Mouse (Mus musculus) spleen, embryonic (tissue): ENCODE measurements around the gene Csmd2.

Experiments used
- CTCF ChIA-PET: fragments of 350-600 bp; sonication (Branson Sonifier 250); formaldehyde crosslinking; loops from one replicate; lab custom pipeline; 2022; lab: Charles Lee

The Csmd2 gene

GRCm38 (mm10) chr4:128141161-128142101, 153.8 kb downstream of the Csmd2 start:
- CTCF ChIA-PET = no interaction called here

- CTCF ChIA-PET = no interaction called here
Measured at GRCm38 (mm10) chr4:128142279-128142678, 154.6 kb downstream of the Csmd2 start.

GRCm38 (mm10) chr4:128143147-128143546, 155.5 kb downstream of the Csmd2 start:
- CTCF ChIA-PET = no interaction called here

GRCm38 (mm10) chr4:128149524-128149923, 161.9 kb downstream of the Csmd2 start:
- CTCF ChIA-PET = no interaction called here

- CTCF ChIA-PET = no interaction called here
Measured at GRCm38 (mm10) chr4:128152066-128152465, 164.4 kb downstream of the Csmd2 start.

DNA sequence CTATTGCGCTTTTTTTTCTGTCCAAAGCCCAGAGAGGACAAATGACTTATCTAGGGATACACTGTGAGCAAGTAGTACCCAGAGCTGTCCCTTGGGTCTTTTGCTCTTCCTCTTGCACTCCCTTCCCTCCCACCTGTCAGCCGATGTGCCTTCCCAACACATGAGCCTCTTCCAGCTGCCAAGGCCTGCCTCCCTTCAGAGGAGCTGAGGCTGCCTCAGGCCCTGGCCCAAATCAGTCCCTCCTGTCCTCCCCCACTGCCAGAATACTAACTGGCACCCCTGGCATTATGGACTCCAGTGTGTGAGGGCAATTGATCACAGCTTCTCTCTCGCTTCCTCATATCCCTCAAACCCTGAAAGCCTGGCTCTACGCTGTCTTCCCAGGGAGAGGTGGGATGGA, 165.5 kb downstream of the Csmd2 start:
- CTCF ChIA-PET = no interaction called here

- CTCF ChIA-PET = no interaction called here
Measured at GRCm38 (mm10) chr4:128155226-128155625, 167.6 kb downstream of the Csmd2 start.

DNA sequence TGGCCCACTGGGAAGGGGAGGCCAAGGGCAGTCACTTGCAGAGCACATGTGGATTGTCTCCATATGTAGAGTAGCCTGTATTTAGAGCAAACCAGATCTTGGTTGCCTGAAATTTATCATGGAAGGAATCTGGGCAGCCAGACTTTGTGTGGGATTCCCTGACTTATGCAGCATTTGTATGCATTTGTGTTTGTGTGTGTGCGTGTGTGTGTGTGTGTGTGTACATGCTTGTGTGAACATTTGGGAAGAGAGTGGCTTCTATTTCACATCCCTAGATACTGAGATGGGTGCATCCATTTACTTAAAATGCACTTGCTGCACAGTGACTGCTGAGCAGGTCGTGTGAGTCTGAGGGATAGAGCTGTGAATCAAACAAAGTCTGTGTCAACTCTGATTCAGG, 173.0 kb downstream of the Csmd2 start:
- CTCF ChIA-PET = no interaction called here

GRCm38 (mm10) chr4:128170181-128170580, 182.5 kb downstream of the Csmd2 start:
- CTCF ChIA-PET = no interaction called here

- CTCF ChIA-PET = no interaction called here
Measured at GRCm38 (mm10) chr4:128171233-128171632, 183.6 kb downstream of the Csmd2 start.

GRCm38 (mm10) chr4:128171701-128172100, 184.0 kb downstream of the Csmd2 start:
- CTCF ChIA-PET = no interaction called here

- CTCF ChIA-PET = no interaction called here
Measured at GRCm38 (mm10) chr4:128178974-128179373, 191.3 kb downstream of the Csmd2 start.

- CTCF ChIA-PET = no interaction called here
Measured at GRCm38 (mm10) chr4:128179581-128179980, 191.9 kb downstream of the Csmd2 start.

- CTCF ChIA-PET = no interaction called here
Measured at GRCm38 (mm10) chr4:128184747-128185146, 197.1 kb downstream of the Csmd2 start.

DNA sequence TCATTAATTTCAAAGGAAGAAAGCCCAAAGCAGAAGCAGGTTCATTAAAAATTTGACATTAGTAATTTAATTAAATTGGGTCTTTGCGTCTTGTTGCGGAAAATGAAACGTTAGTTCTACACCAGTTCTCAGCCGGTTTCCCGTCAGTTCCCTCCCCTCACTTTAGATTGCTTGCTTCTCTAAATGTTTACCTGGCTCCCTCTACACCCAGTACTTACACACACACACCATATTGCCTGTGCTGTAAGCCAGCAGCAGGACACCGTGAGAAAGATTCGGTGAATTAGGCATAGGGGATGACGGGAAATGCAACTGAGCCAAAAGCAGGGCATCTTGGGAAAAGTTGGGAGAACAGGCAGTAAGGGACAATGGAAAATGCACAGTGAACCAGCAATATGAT, 206.8 kb downstream of the Csmd2 start:
- CTCF ChIA-PET = no interaction called here

DNA sequence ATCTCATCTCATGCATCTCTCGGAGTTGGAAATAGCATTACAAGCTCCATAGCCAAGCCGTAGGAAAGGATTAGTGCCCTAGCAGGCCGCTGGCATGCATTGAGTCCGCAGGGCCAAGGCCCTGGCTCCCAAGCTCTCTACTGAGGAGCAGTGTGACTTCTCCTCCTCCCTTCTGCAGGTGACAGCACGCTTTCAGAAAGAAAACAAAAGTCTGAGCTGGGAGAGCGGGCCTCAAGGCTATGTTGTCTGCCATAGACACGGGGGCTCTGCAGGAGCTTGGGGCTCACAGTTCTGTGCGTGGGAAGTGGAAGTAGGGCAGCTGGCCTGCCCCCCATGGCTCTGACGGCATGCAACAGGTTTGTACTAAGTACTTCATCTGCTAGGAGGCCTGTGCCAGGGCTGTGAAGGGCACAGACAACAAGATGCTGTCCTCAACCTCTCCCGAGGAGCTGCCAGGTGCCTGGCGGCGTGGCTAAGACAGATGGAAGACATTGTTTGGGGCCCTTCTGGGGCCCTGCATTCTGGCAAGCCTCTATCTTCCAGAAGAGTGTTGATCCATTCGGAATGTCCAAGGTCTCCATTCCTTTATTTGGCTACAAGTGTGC, 230.4 kb downstream of the Csmd2 start:
- CTCF ChIA-PET = no interaction called here

- CTCF ChIA-PET = no interaction called here
Measured at GRCm38 (mm10) chr4:128224453-128224852, 236.8 kb downstream of the Csmd2 start.

GRCm38 (mm10) chr4:128227377-128228316, 240.0 kb downstream of the Csmd2 start:
- CTCF ChIA-PET = no interaction called here

DNA sequence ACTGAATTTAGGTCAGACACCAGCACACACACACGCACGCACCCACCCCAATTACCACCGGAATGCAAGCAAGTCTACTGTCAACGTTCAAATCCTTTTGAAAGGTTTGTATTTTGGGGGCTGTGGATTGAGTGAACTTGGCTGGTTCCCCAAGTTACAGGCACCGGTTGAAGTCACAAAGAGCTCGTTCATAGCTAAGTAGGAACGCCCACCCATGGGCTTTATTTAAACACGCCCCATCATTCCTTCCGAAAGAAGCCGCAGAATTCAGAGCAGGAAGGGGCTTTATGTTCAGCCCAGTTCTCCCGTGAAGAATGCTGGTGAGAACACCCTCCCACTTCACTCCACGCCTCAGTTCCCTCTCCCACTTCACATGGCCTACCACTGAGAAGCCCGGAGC, 245.8 kb downstream of the Csmd2 start:
- CTCF ChIA-PET = no interaction called here

DNA sequence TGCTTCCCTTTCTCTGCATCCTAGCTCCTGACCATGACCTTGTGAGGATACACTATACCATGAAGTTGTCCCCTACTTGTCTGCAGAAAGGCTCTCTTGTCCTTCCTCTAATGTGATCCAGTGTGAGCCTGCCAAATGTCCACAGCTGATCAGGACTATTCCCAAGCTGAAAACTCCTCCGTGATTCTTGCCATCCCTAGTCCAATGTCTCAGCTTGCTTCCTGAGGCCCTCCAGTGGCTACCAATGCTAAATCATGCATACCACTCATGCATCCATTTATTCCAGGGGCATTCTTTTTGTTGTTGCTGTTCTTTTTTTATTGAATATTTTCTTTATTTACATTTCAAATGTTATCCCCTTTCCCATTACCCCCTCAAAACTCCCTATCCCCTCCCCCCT, 251.5 kb downstream of the Csmd2 start:
- CTCF ChIA-PET = no interaction called here

DNA sequence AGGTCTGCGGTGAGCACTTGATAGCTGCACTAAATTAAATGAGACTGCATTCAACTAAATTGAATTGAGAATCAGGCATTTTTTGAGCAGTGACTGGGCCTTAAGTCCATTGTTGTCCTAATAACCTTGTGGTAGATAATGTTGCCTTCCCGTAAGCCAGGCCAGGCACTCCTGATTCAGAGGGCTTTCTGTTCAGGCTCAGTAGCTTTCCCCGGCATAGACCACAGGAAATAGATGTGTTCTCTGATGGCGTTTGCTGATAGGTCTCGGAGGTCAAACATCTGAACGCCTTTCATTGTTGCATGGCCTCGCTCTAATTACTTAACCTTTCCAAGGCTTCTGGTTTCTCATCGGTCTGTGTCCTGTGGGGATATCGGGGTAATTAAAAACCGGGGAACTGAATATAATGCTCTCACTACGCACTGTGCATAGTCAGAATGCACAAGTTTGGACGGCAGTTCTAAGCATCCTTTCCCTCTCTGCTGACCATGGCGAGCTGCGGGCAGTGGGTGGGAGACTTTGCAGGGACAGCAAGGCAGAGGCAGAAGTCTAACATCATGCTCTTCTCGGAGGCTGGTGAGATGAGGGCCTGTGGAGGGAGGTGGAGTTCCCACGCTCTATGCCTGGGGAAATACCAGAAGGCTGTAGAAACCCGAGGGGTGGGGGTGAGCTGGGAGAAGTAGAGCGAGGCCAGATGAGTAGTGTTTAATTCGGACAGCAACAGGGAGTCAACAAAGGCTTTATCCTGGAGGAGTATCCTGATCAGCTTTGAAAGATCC, 253.6 kb downstream of the Csmd2 start:
- CTCF ChIA-PET = no interaction called here
